Mouse (Mus musculus): Measurements from ENCODE around the gene Trub1.

The Trub1 gene

GRCm38 (mm10) chr19:57441501-57441900 lies 11.2 kb upstream of the Trub1 start:
- no peak for DNase-seq (ENCODE audit: low spot score in 2 of 2)

- DNase-seq (ENCODE audit: low spot score in 2 of 2): no peak
Observed at GRCm38 (mm10) chr19:57442936-57443657, 9.6 kb upstream of the Trub1 start.

GRCm38 (mm10) chr19:57445049-57445448 lies 7.7 kb upstream of the Trub1 start:
- no peak for DNase-seq (ENCODE audit: low spot score in 2 of 2)

GRCm38 (mm10) chr19:57450849-57451248 lies 1.9 kb upstream of the Trub1 start:
- no peak for DNase-seq (ENCODE audit: low spot score in 2 of 2)

DNA sequence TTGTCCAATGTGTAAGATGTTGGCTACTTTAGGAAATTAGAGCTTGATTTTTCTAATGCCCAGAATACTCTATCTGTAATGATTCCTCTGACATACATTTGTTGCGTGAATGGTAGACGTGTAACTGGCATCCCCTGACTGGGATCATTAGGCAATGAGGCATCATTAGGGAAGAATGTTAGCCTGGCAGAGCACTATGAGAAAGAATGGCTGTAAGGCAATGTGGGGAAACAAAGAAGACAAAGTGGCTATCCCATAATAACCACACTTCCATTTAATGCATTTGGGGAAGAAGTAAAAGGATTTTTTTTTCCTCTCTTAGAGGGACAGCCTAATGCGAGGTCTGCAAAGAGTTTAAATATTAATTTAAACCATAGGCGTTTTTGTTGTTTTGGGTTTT lies 950 bp upstream of the Trub1 start:
- DNase-seq (ENCODE audit: low spot score in 2 of 2): no peak

DNA sequence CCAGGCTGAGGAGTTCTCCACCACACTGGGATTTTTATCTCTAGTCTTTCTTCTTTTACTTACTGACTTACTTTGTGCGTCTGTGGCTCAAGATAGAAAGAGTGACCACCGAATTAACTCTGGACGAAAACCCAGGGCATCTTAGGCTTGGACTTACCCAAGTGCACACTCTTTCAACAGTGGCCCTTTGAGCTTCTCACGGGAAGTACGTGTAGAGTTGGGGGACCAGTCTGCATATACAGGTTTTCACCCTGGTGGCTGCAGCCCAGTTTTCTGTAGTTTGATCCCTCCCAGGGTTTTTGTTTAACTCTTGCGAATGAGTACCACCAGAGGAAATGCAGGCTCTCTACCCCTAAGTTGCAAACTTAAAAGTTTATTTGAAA lies 497 bp downstream of the Trub1 start:
- no peak for DNase-seq (ENCODE audit: low spot score in 2 of 2)

- DNase-seq (ENCODE audit: low spot score in 2 of 2): no peak
Observed at GRCm38 (mm10) chr19:57455286-57455960, 2.7 kb downstream of the Trub1 start.

- no peak for DNase-seq (ENCODE audit: low spot score in 2 of 2)
Observed at GRCm38 (mm10) chr19:57457075-57457474, 4.4 kb downstream of the Trub1 start.

- no peak for DNase-seq (ENCODE audit: low spot score in 2 of 2)
Observed at GRCm38 (mm10) chr19:57463741-57464140, 11.0 kb downstream of the Trub1 start.

DNA sequence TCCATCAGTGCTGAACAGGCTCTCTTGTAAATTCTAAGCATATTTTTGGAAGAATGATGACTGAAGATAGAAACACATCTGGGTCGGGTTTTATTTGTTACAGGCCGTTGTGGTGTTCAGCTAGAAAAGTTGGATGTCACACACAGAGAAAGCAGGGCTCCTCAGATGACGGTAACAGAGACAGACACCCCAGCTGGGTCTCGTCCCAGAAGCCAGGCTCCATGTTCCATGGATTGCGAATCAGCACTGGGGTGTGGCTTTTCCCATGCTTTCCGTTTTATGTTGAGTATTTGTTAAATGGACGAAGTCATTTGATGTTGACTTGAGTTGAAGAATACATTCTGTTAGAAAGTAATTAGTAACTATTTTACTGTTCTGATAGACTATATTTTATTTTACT lies 13.0 kb downstream of the Trub1 start:
- DNase-seq (ENCODE audit: low spot score in 2 of 2): no peak

- no peak for DNase-seq (ENCODE audit: low spot score in 2 of 2)
Observed at GRCm38 (mm10) chr19:57471033-57471432, 18.3 kb downstream of the Trub1 start.

DNA sequence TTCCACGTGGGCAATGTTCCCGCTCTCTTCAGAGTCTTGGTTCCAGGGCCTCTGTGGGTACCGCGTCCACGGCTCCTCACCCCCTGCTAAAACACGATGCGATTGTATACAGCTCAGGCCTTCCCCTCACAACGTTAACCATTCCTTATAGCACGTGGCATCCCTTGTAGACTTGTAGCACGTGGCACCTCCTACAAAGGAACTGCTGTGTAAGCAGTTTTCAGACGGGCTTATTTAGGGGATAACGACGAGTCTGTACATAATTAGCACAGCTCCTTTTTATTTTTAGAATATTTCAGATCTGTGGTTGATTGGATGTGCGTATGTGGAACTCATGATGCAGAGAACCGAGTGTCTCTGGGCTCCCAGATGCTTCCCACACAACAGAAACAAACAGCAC lies 19.5 kb downstream of the Trub1 start:
- DNase-seq (ENCODE audit: low spot score in 2 of 2): no peak

DNA sequence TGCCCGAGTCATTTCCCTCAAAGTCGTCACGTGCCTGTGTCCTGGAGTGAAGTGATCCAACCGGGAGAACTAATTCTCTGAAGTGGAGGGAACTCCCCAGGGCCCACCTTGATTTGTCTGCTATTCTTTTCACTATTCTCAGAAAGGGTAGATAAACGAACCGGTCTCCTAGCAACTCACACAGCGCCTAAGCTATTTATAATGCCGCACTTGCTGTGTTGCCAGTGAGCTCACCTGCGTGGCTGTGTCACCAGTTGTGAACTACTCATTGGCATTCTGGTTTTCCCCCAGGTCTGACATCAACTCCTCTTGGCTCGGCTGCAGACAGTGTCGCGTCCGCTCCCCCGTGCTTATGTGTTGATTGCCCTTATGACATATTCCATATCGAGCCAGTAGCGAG lies 20.6 kb downstream of the Trub1 start:
- no peak for DNase-seq (ENCODE audit: low spot score in 2 of 2)

GRCm38 (mm10) chr19:57475298-57475697 lies 22.6 kb downstream of the Trub1 start:
- DNase-seq (ENCODE audit: low spot score in 2 of 2): no peak

DNA sequence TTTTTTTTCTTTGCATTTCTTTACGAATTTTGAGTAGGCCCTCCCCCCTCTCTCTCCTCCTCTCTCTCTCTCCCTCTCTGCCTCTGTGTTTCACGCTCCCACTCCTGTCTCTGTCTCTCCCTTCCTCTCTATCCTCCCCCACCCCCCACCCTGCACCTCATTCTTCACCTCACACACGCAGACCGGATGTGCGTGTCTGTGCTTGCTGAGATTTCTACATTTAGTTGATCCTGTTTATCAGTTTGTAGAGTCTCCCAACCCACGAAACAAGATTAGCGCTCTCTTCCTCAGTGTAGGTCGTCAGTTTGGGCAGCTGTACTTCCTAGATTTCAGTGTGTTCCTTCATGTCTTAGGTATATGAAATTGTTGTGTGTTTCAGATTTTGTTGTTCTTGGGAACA lies 24.6 kb downstream of the Trub1 start:
- no peak for DNase-seq (ENCODE audit: low spot score in 2 of 2)

GRCm38 (mm10) chr19:57478056-57478455 lies 25.3 kb downstream of the Trub1 start:
- DNase-seq (ENCODE audit: low spot score in 2 of 2): no peak

- DNase-seq (ENCODE audit: low spot score in 2 of 2): no peak
Observed at GRCm38 (mm10) chr19:57479886-57480655, 27.4 kb downstream of the Trub1 start.

GRCm38 (mm10) chr19:57481743-57482259 lies 29.1 kb downstream of the Trub1 start:
- DNase-seq (ENCODE audit: low spot score in 2 of 2): no peak

DNA sequence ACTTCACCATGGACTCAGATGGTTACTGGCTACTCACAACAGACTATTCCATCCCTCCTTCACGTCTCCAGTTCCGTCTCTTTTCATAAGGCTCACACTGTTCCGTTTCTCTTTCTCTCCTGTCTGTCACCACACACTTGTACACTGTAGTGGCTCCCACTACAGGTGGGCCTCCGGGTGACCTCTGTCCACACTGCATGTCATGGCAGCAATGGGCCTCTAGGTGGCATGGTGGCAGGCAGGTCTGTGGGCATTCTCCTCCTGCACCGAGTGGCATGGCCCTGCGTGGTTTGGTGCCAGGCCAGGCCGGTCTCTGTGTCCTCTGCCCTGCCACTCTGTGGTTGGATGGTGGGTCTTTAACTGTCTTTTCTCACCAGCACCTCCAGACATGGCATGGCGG lies 30.1 kb downstream of the Trub1 start:
- DNase-seq (ENCODE audit: low spot score in 2 of 2): no peak

GRCm38 (mm10) chr19:57487051-57487658 lies 34.4 kb downstream of the Trub1 start:
- no peak for DNase-seq (ENCODE audit: low spot score in 2 of 2)

GRCm38 (mm10) chr19:57489527-57489926 lies 36.8 kb downstream of the Trub1 start:
- DNase-seq (ENCODE audit: low spot score in 2 of 2): no peak

DNA sequence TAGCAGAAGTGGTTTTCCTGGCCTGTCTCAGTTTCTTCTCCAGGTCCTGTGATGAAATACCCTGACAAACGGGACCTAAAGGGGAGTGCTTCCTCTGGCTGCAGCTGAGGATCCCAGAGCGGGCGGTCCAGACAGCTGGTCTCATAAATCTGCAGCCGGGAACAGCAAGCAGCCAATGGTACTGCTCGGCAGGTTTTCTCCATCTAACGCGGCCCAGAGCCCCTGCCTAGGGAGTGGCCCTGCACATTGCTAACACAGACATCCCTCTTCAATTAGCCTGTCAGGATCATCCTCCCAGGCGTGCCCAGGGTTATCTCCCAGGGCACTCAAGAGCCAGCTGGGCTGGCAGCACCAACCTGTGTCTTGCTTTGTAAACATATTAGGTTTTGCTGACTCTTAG lies 38.3 kb downstream of the Trub1 start:
- DNase-seq (ENCODE audit: low spot score in 2 of 2): no peak

Measured in frontal cortex, postnatal 10 days (tissue).